Mouse (Mus musculus) midbrain, postnatal 0 days (tissue): ENCODE measurements at regions not wholly inside any gene's neighbourhood (a gene's known extent, or its start where the extent isn't known, plus 50 kb on each side); places are given as distances from the start of the nearest gene placed in this dataset.

ENCODE experiments used
- ATAC-seq: fragments of 200-750 bp; cut with Nextera tagmentation; 2 replicates; pipeline ENCODE4 v1.8.0; 2017; ENCODE audit warnings: moderate number of reproducible peaks, mild to moderate bottlenecking, moderate TSS enrichment, moderate library complexity; ENCODE audit not compliant: low FRiP score
- DNase-seq: peaks from one replicate; pipeline ENCODE4 v3.0.0-alpha.2; 2015; ENCODE audit warnings: low spot score
- H3K27ac ChIP-seq: fragments of 300-500 bp; sonication (generic); 2 replicates; pipeline ENCODE4 v1.5.1; 2014; ENCODE audit warnings: low read depth, mild to moderate bottlenecking, low read length, mixed read lengths
- H3K27me3 ChIP-seq: fragments of 300-500 bp; sonication (generic); 2 replicates; pipeline ENCODE4 v1.6.1; 2014; ENCODE audit warnings: low read length, control low read depth, mixed read lengths; ENCODE audit not compliant: insufficient read depth
- H3K36me3 ChIP-seq: fragments of 300-500 bp; sonication (generic); 2 replicates; pipeline ENCODE4 v1.6.1; 2014; ENCODE audit warnings: low read length, control low read depth, mixed read lengths; ENCODE audit not compliant: insufficient read depth
- H3K4me1 ChIP-seq: fragments of 300-500 bp; sonication (generic); 2 replicates; pipeline ENCODE4 v1.6.1; 2014; ENCODE audit warnings: mild to moderate bottlenecking, control low read depth, antibody characterized with exemption, low read length, mixed read lengths; ENCODE audit not compliant: insufficient read depth
- H3K4me2 ChIP-seq: fragments of 300-500 bp; sonication (generic); 2 replicates; pipeline ENCODE4 v1.6.1; 2014; ENCODE audit warnings: low read depth, mild to moderate bottlenecking, low read length, mixed read lengths; ENCODE audit not compliant: poor library complexity, severe bottlenecking
- H3K4me3 ChIP-seq: fragments of 300-500 bp; sonication (generic); 2 replicates; pipeline ENCODE4 v1.5.1; 2014; ENCODE audit warnings: low read depth, mild to moderate bottlenecking, low read length, moderate library complexity
- H3K9ac ChIP-seq: fragments of 300-500 bp; sonication (generic); replicated peaks from 2 replicates; pipeline ENCODE4 v1.6.1; 2014; ENCODE audit warnings: mild to moderate bottlenecking, low read length, moderate library complexity, mixed read lengths; ENCODE audit not compliant: poor library complexity, severe bottlenecking
- H3K9me3 ChIP-seq: fragments of 300-500 bp; sonication (generic); 2 replicates; pipeline ENCODE4 v1.6.1; 2016; ENCODE audit warnings: low read length, control low read depth
- CTCF ChIP-seq: IDR thresholded peaks from 2 replicates; pipeline ENCODE4 v1.5.1; 2016; ENCODE audit warnings: antibody characterized with exemption, mild to moderate bottlenecking
- WGBS: fragments of 180-500 bp; shearing (Covaris S2); extraction: QIAGEN DNeasy Blood & Tissue Kit; methylation state at CpG from one replicate; pipeline ENCODE4 v1.1.7; 2014; 5-methylcytosine and 5-hydroxymethylcytosine counted together

DNA sequence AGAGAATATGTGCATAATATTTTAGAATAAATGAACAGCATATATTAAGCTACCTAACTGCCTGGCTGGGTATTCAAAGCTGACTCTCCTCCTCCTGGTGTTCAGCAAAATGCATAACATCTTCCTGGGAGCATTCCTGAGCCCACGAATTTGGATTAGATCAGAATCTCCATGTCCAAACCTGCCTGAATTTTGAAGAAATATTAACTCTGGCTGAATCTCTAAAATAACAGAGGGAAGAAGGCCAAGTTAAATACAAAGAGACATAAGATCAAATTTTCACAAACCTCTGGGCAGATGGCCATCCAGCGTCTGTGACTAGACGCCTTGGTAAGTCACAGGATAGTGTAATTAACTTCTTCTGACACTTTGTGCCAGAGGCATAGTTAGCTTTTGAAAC, 95.2 kb upstream of the Lifr start:
- no peaks in the 10 kb centered on the region for H3K9me3 ChIP-seq
- no peak overlapping the region for H3K4me3 ChIP-seq
- H3K4me1 ChIP-seq, result no peaks in the 10 kb centered on the region
- 60% methylated on average over 3 of the region's 3 CpGs for WGBS
- DNase-seq (no peak), ATAC-seq (no peak)
- H3K27ac ChIP-seq, result no peak overlapping the region
- H3K36me3 ChIP-seq, result no peaks in the 10 kb centered on the region
- H3K9ac ChIP-seq, result no peak overlapping the region
- TF ChIP-seq CTCF, result no peak
- H3K4me2 ChIP-seq, result no peak overlapping the region
- H3K27me3 ChIP-seq, result no peaks in the 10 kb centered on the region

GRCm38 (mm10) chr15:6997871-6998270, 92.5 kb upstream of the Lifr start:
- H3K4me3 ChIP-seq, result no peak overlapping the region
- H3K4me2 ChIP-seq, result no peak overlapping the region
- no peak overlapping the region for H3K27ac ChIP-seq
- 92% methylated on average over 5 of the region's 5 CpGs for WGBS
- ATAC-seq (no peak), DNase-seq (no peak)
- no peaks in the 10 kb centered on the region for H3K36me3 ChIP-seq
- no peak overlapping the region for H3K9ac ChIP-seq
- no peaks in the 10 kb centered on the region for H3K27me3 ChIP-seq
- no peaks in the 10 kb centered on the region for H3K4me1 ChIP-seq
- no peak for TF ChIP-seq CTCF
- no peaks in the 10 kb centered on the region for H3K9me3 ChIP-seq

GRCm38 (mm10) chr15:6998576-6999070, 91.8 kb upstream of the Lifr start:
- 86% methylated on average over 5 of the region's 5 CpGs for WGBS
- Histone ChIP-seq H3K4me3 (no peak overlapping the region), H3K4me1 (no peaks in the 10 kb centered on the region), H3K9me3 (no peaks in the 10 kb centered on the region), H3K4me2 (no peak overlapping the region), H3K9ac (no peak overlapping the region), H3K27me3 (no peaks in the 10 kb centered on the region), H3K36me3 (no peaks in the 10 kb centered on the region), H3K27ac (no peak overlapping the region)
- no peak for TF ChIP-seq CTCF
- ATAC-seq, result no peak
- no peak for DNase-seq

GRCm38 (mm10) chr15:6999667-7000066, 90.7 kb upstream of the Lifr start:
- no peaks in the 10 kb centered on the region for H3K9me3 ChIP-seq
- H3K27me3 ChIP-seq, result no peaks in the 10 kb centered on the region
- TF ChIP-seq CTCF, result no peak
- no peak overlapping the region for H3K4me2 ChIP-seq
- no peak for DNase-seq
- H3K27ac ChIP-seq, result no peak overlapping the region
- WGBS, result 86% methylated on average over 3 of the region's 3 CpGs
- H3K4me1 ChIP-seq, result no peaks in the 10 kb centered on the region
- H3K4me3 ChIP-seq, result no peak overlapping the region
- no peak overlapping the region for H3K9ac ChIP-seq
- no peaks in the 10 kb centered on the region for H3K36me3 ChIP-seq
- ATAC-seq, result no peak

DNA sequence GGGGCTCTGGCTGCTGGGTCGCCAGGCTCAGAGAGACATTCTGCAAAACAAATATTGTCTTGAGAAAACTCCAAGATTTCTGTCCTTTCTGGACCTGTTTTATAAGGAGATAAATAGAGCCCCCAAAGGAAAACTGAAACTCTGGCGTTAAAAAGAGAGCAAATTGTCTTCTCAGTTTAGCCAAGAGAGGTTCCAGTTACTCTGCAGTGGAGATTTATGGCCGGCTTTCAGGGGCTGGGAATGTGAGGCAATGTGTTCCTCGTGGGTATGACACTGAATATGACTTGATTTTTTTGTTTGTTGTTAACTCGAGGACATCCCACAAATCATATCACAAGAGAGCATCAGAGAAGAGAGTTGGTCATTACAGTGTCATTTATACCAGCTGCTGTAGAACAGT, 88.2 kb upstream of the Lifr start:
- Histone ChIP-seq H3K4me2 (no peak overlapping the region), H3K9ac (no peak overlapping the region), H3K27ac (no peak overlapping the region), H3K36me3 (no peaks in the 10 kb centered on the region), H3K4me1 (no peaks in the 10 kb centered on the region), H3K4me3 (no peak overlapping the region), H3K9me3 (no peaks in the 10 kb centered on the region), H3K27me3 (no peaks in the 10 kb centered on the region)
- DNase-seq (no peak), ATAC-seq (no peak)
- TF ChIP-seq CTCF, result no peak
- 70% methylated on average over 5 of the region's 5 CpGs for WGBS

GRCm38 (mm10) chr15:7003311-7003710, 87.1 kb upstream of the Lifr start:
- H3K36me3 ChIP-seq, result no peaks in the 10 kb centered on the region
- no peaks in the 10 kb centered on the region for H3K9me3 ChIP-seq
- no peak for TF ChIP-seq CTCF
- no peaks in the 10 kb centered on the region for H3K4me1 ChIP-seq
- no peak for DNase-seq
- WGBS, result 76% methylated on average over 2 of the region's 2 CpGs
- H3K4me2 ChIP-seq, result no peak overlapping the region
- no peak for ATAC-seq
- H3K27ac ChIP-seq, result no peak overlapping the region
- no peak overlapping the region for H3K9ac ChIP-seq
- no peak overlapping the region for H3K4me3 ChIP-seq
- H3K27me3 ChIP-seq, result no peaks in the 10 kb centered on the region

- Histone ChIP-seq H3K4me1 (no peaks in the 10 kb centered on the region), H3K4me3 (no peak overlapping the region), H3K27ac (no peak overlapping the region), H3K9me3 (no peaks in the 10 kb centered on the region), H3K27me3 (no peaks in the 10 kb centered on the region), H3K36me3 (no peaks in the 10 kb centered on the region), H3K4me2 (no peak overlapping the region), H3K9ac (no peak overlapping the region)
- WGBS, result 92% methylated on average over 1 of the region's 1 CpGs
- no peak for TF ChIP-seq CTCF
- ATAC-seq (no peak), DNase-seq (no peak)
Measured at GRCm38 (mm10) chr15:7005142-7005541, 85.3 kb upstream of the Lifr start.
